Mouse (Mus musculus): ENCODE results near the gene Zrsr1.

GRCm38 (mm10) chr11:22995461-22995860, 23.7 kb downstream of the Zrsr1 start:
- TF ChIP-seq CTCF (conservative IDR thresholded peaks at IDR 0.05; ENCODE audit: insufficient read depth, insufficient read length, low read depth, low read length), result no peak
- no peak for TF ChIP-seq POLR2A (IDR thresholded peaks at IDR 0.05; ENCODE audit: low read depth, low read length)

All from kidney, adult 2 months (tissue).